Mouse (Mus musculus) bone marrow, adult 2 months (tissue): ENCODE results near the gene Bcl11a. TPM values are rescaled to one million over a fixed set of nuclear protein-coding genes. Genes with fewer than 3 reads are reported as not detected.

ENCODE experiments used
- H3K27ac ChIP-seq: fragments of 200-500 bp; 2 replicates; pipeline ENCODE4 v1.5.1; 2012; ENCODE audit warnings: low read depth, mild to moderate bottlenecking, control low read depth, inconsistent platforms, low read length; ENCODE audit not compliant: control insufficient read depth, poor library complexity, insufficient read depth
- H3K4me1 ChIP-seq: fragments of 200-500 bp; 2 replicates; pipeline ENCODE4 v1.6.1; 2011; ENCODE audit warnings: low read length; ENCODE audit not compliant: control insufficient read depth, insufficient read depth
- H3K4me3 ChIP-seq: fragments of 200-500 bp; replicated peaks from 2 replicates; pipeline ENCODE3; 2011; ENCODE audit warnings: mild to moderate bottlenecking, low read depth, low read length, control low read depth; ENCODE audit not compliant: control insufficient read depth
- CTCF ChIP-seq: fragments of 200-500 bp; IDR thresholded peaks from 2 replicates; pipeline ENCODE4 v1.5.1; 2011; ENCODE audit warnings: low read length, control low read depth; ENCODE audit not compliant: control insufficient read depth, insufficient read depth
- POLR2A ChIP-seq: fragments of 200-500 bp; IDR thresholded peaks from 2 replicates; pipeline ENCODE4 v1.6.1; 2011; ENCODE audit warnings: low read depth, mild to moderate bottlenecking, control low read depth, low read length, borderline replicate concordance; ENCODE audit not compliant: control insufficient read depth
- WGBS: fragments of 180-500 bp; shearing (Covaris S2); methylation state at CpG from one replicate; pipeline ENCODE4 v1.1.7; 2018; 5-methylcytosine and 5-hydroxymethylcytosine counted together
- polyA plus RNA-seq: library from polyadenylated mRNA; stranded (reverse); fragments of >200 nt; gene quantifications from 2 replicates; pipeline ENCODE4 v1.2.4, GENCODE M21; 2011; ENCODE audit warnings: low replicate concordance; ENCODE audit not compliant: missing spikeins, insufficient read depth, insufficient read length

Gene Bcl11a
- polyA plus RNA-seq, 1 experiment = 23.5 TPM

DNA sequence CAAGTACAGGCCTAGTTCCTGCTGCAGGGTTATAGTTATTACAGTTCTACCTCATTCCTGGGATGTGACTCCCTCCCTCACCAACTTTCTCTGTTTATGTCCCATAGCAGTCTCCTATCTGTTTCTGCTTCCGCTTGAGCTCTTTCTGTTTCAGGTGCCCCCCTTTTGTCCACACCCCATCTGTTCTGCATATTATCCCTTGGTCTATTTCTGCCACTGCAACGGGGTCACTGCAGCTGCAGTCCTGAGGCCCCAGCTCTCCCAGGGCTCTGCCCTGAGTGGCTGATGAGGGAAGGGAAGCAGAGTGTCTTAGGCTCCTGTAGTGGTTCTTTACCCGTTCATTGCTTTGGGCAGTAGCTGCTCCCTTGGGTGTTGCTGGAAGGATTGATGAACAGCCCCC is 55.6 kb downstream of the Bcl11a start:
- WGBS = 44% methylated on average over 3 of the region's 3 CpGs
- TF ChIP-seq CTCF = no peak
- no peak for TF ChIP-seq POLR2A
- peaks cover 19% of the 10 kb centered on the region for H3K4me1 ChIP-seq
- H3K4me3 ChIP-seq = no peak overlapping the region
- H3K27ac ChIP-seq = peak overlapping the region; percentile 47

- H3K4me1 ChIP-seq = peaks cover 22% of the 10 kb centered on the region
- WGBS = 78% methylated on average over 5 of the region's 5 CpGs
- H3K4me3 ChIP-seq = no peak overlapping the region
- no peak overlapping the region for H3K27ac ChIP-seq
- no peak for TF ChIP-seq CTCF
- no peak for TF ChIP-seq POLR2A
These were observed 56.1 kb downstream of the Bcl11a start for GRCm38 (mm10) chr11:24133928-24134327.

- no peak overlapping the region for H3K4me3 ChIP-seq
- no peak for TF ChIP-seq CTCF
- TF ChIP-seq POLR2A = no peak
- WGBS = 43% methylated on average over 2 of the region's 2 CpGs
- H3K4me1 ChIP-seq = peaks cover 17% of the 10 kb centered on the region
- peak overlapping the region; percentile 32; the same call in 1 of the 2 replicates for H3K27ac ChIP-seq
These were observed 57.4 kb downstream of the Bcl11a start for GRCm38 (mm10) chr11:24135244-24135643.

GRCm38 (mm10) chr11:24136084-24136785 is 58.4 kb downstream of the Bcl11a start:
- no peak for TF ChIP-seq POLR2A
- H3K27ac ChIP-seq = peak overlapping the region; percentile 57; the same call in 1 of the 2 replicates

DNA sequence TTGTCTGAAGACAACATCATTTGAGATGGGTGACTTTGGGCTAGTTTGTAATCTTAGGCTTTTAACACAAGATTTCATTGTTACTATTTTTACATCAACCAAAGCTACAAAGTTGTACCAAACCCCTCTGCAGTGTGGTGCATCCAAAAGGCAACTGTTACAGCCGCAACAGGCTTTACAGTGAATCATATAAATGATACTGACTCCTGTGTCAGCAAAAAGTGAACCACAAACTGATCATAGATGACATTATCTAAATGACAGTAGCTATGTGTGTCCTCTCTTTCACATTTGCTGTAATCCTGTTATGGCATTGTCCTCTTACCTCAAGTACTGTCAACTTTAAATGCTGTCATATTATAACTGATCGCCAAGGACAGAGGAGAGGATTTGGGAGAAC is 60.0 kb downstream of the Bcl11a start:
- WGBS = 69% methylated on average over 2 of the region's 2 CpGs

More at GRCm38 (mm10) chr11:24136084-24136785, 58.4 kb downstream of the Bcl11a start:
- 44% methylated on average over 6 of the region's 6 CpGs for WGBS
- H3K4me1 ChIP-seq = peaks cover 14% of the 10 kb centered on the region
- H3K4me3 ChIP-seq = no peak overlapping the region

GRCm38 (mm10) chr11:24138600-24139375 is 60.9 kb downstream of the Bcl11a start:
- WGBS = 34% methylated on average over 9 of the region's 9 CpGs
- peak overlapping the region; percentile 63; the same call in 1 of the 2 replicates for H3K27ac ChIP-seq
- TF ChIP-seq CTCF = no peak
- TF ChIP-seq POLR2A = no peak
- H3K4me1 ChIP-seq = peaks cover 18% of the 10 kb centered on the region
- H3K4me3 ChIP-seq = no peak overlapping the region

More for the DNA sequence above, 60.0 kb downstream of the Bcl11a start:
- TF ChIP-seq POLR2A = no peak
- no peak for TF ChIP-seq CTCF
- H3K4me3 ChIP-seq = no peak overlapping the region
- H3K27ac ChIP-seq = no peak overlapping the region
- peaks cover 17% of the 10 kb centered on the region for H3K4me1 ChIP-seq

DNA sequence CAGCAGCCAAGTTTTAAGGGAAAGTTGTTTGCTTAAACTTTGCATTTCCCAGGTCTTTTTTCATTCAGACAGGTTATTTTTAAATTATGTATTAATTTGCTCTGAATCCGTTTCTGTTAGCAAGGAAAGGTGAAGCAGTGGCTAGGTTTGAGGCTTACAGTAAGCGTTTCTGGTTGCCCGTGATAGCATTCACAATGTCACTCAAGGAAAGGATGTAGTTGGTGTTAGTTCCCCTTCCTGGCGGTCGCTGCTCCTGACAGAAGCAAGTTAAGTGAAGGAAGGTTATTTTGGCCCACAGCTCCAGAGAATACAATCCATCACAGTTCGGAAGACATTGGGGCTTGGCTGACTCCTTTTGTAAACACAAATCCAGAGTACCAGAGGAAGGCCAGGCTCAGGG is 61.6 kb downstream of the Bcl11a start:
- TF ChIP-seq POLR2A (no peak), CTCF (no peak)
- Histone ChIP-seq H3K4me3 (no peak overlapping the region), H3K4me1 (peaks cover 20% of the 10 kb centered on the region), H3K27ac (peak overlapping the region; percentile 63; the same call in 1 of the 2 replicates)
- 16% methylated on average over 6 of the region's 6 CpGs for WGBS

DNA sequence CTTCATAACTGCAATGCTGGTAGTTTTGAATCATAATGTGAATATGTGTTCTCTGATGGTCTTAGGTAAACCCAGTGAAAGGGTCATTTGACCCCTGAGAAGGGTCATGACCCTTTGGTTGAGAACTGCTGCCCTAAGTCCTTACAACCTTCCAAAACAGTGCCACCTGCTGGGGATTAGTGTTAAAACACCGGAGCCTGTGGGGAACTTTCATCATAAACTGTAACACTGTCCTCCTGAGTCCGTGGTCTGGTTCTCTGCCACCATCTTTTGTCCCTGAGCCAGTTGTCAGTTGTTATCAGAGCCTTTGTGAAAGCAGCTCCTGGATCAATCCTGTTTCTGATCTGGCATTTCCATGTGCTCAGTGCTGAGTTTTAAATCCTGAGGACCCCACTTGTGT is 62.1 kb downstream of the Bcl11a start:
- H3K4me3 ChIP-seq = no peak overlapping the region
- no peak for TF ChIP-seq POLR2A
- TF ChIP-seq CTCF = no peak
- WGBS = 80% methylated on average over 2 of the region's 2 CpGs
- peak overlapping the region; percentile 30; the same call in 1 of the 2 replicates for H3K27ac ChIP-seq
- H3K4me1 ChIP-seq = peaks cover 20% of the 10 kb centered on the region

GRCm38 (mm10) chr11:24140948-24141347 is 63.1 kb downstream of the Bcl11a start:
- Histone ChIP-seq H3K4me1 (peaks cover 22% of the 10 kb centered on the region), H3K4me3 (no peak overlapping the region), H3K27ac (no peak overlapping the region)
- no peak for TF ChIP-seq POLR2A
- TF ChIP-seq CTCF = no peak
- 85% methylated on average over 2 of the region's 2 CpGs for WGBS
